9 mouse cellular contexts compared by ENCODE assay signal in the genomic region with DNA sequence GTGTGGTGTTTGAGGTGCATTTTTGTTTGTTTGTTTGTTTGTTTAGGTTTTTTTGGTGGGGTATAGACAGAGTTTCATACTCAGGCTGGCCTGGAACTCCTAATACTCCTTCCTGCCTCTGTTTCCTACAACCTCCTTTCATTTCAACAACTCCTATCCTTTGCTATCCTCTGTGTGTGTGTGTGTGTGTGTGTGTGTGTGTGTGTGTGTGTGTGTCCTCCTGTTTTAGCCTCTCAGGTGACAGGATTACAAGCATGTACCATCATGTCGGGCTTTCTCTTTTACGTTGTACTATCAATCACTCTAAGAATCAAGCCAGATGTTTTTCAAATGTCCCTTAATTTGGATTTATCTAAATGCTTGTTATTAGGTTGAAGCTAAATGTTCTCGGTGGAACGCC. TPM values are rescaled to one million over a fixed set of nuclear protein-coding genes. Genes with fewer than 3 reads are reported as not detected.
A peak's percentile ranks its signal among the peaks of the same experiment; 100 is the strongest.
DNase-seq lines count a peak whose midpoint lies in the region; ATAC-seq and TF ChIP-seq lines count a peak whose summit lies in the region.
"Had no signal": no experiment of that assay in that cellular context is flagged by ENCODE, and none has a peak within 500 bp of the region (broad histone marks: within the 10 kb centered on the region; RNA-seq: fewer than 3 reads in every experiment).

No protein-coding gene starts in this region.

- no peaks in the 10 kb centered on the region for H3K79me2 ChIP-seq in heart, adult 2 months (replicated peaks; ENCODE audit: control insufficient read depth, insufficient read depth, low read length)

- TF ChIP-seq EP300 in heart, adult 2 months (IDR thresholded peaks at IDR 0.05; ENCODE audit: insufficient read depth, low read depth, low read length): no peak

- H3K27ac ChIP-seq in heart, embryonic 10.5 days: peak overlapping the region; percentile 83; the same call in 1 of the 2 replicates
- no peak overlapping the region for H3K27ac ChIP-seq in heart, adult 2 months
- no peak overlapping the region for H3K27ac ChIP-seq in lung, embryonic 16.5 days (ENCODE audit: low read length)
- peak overlapping the region; percentile 62 for H3K27ac ChIP-seq in limb, embryonic 14.5 days (replicated peaks; ENCODE audit: low read depth, low read length)
- no peak overlapping the region for H3K27ac ChIP-seq in stomach, embryonic 16.5 days (ENCODE audit: low read length)

- H3K36me3 ChIP-seq in heart, embryonic 10.5 days: no peaks in the 10 kb centered on the region
- H3K36me3 ChIP-seq in heart, adult 2 months (ENCODE audit: control insufficient read depth, insufficient read depth, low read length): no peaks in the 10 kb centered on the region
- H3K36me3 ChIP-seq in lung, embryonic 16.5 days (ENCODE audit: control insufficient read depth, insufficient read depth, low read length): no peaks in the 10 kb centered on the region
- no peaks in the 10 kb centered on the region; the same call in 1 of the 2 replicates for H3K36me3 ChIP-seq in limb, embryonic 14.5 days (ENCODE audit: control insufficient read depth, insufficient read depth, low read length)
- H3K36me3 ChIP-seq in stomach, embryonic 16.5 days (ENCODE audit: control insufficient read depth, insufficient read depth, low read length): no peaks in the 10 kb centered on the region

- peaks cover 10% of the 10 kb centered on the region for H3K4me1 ChIP-seq in heart, embryonic 10.5 days
- no peaks in the 10 kb centered on the region for H3K4me1 ChIP-seq in heart, adult 2 months (ENCODE audit: control insufficient read depth, insufficient read depth, low read length)
- H3K4me1 ChIP-seq in lung, embryonic 16.5 days (replicated peaks; ENCODE audit: control insufficient read depth, insufficient read depth, low read length): no peaks in the 10 kb centered on the region
- peaks cover 11% of the 10 kb centered on the region; the same call in 1 of the 2 replicates for H3K4me1 ChIP-seq in limb, embryonic 14.5 days (ENCODE audit: control insufficient read depth, insufficient read depth, low read length)
- no peaks in the 10 kb centered on the region for H3K4me1 ChIP-seq in stomach, embryonic 16.5 days (ENCODE audit: control insufficient read depth, insufficient read depth, low read length)

- no peak for TF ChIP-seq POLR2A in heart, adult 2 months (IDR thresholded peaks at IDR 0.05; ENCODE audit: insufficient read depth, low read depth, low read length)
- TF ChIP-seq POLR2A in limb, embryonic 14.5 days (IDR thresholded peaks at IDR 0.05; ENCODE audit: borderline replicate concordance, extremely low read depth, insufficient read depth, insufficient read length): no peak

- H3K9ac ChIP-seq in heart, adult 2 months (ENCODE audit: low read depth, low read length): no peak overlapping the region
- no peak overlapping the region; the same call in 1 of the 2 replicates for H3K9ac ChIP-seq in lung, embryonic 16.5 days (ENCODE audit: low read length)
- H3K9ac ChIP-seq in limb, embryonic 14.5 days (ENCODE audit: low read depth, low read length, severe bottlenecking): peak overlapping the region; percentile 53; the same call in 1 of the 2 replicates
- no peak overlapping the region for H3K9ac ChIP-seq in stomach, embryonic 16.5 days (ENCODE audit: low read length)
- H3K9ac ChIP-seq: liver, postnatal 0 days had no signal

- H3K4me3 ChIP-seq in heart, embryonic 10.5 days: peak overlapping the region; percentile 54
- H3K4me3 ChIP-seq in heart, adult 2 months: no peak overlapping the region
- no peak overlapping the region for H3K4me3 ChIP-seq in lung, embryonic 16.5 days (ENCODE audit: low read length)
- H3K4me3 ChIP-seq in limb, embryonic 14.5 days (replicated peaks; ENCODE audit: low read length): peak overlapping the region; percentile 30
- H3K4me3 ChIP-seq in stomach, embryonic 16.5 days (replicated peaks; ENCODE audit: low read length): peak overlapping the region; percentile 27; the same call in 1 of the 2 replicates

- no peaks in the 10 kb centered on the region for H3K9me3 ChIP-seq in heart, embryonic 10.5 days
- H3K9me3 ChIP-seq in lung, embryonic 16.5 days (ENCODE audit: control insufficient read depth, low read length): no peaks in the 10 kb centered on the region
- no peaks in the 10 kb centered on the region for H3K9me3 ChIP-seq in limb, embryonic 14.5 days (ENCODE audit: control insufficient read depth, low read length)
- no peaks in the 10 kb centered on the region for H3K9me3 ChIP-seq in stomach, embryonic 16.5 days (replicated peaks; ENCODE audit: control insufficient read depth, low read length)

- TF ChIP-seq CTCF in heart, adult 2 months (IDR thresholded peaks at IDR 0.05): no peak

- intact Hi-C loops in heart, adult 2 months (cut with DNase I): no loop called here

- H3K27me3 ChIP-seq in heart, embryonic 10.5 days (ENCODE audit: insufficient read depth, poor library complexity, severe bottlenecking): no peaks in the 10 kb centered on the region
- no peaks in the 10 kb centered on the region for H3K27me3 ChIP-seq in heart, adult 2 months (ENCODE audit: control insufficient read depth, insufficient read depth, low read length)
- no peaks in the 10 kb centered on the region for H3K27me3 ChIP-seq in lung, embryonic 16.5 days (ENCODE audit: control insufficient read depth, insufficient read depth, low read depth, low read length)
- H3K27me3 ChIP-seq in limb, embryonic 14.5 days (ENCODE audit: control insufficient read depth, insufficient read depth, low read length): no peaks in the 10 kb centered on the region
- no peaks in the 10 kb centered on the region for H3K27me3 ChIP-seq in stomach, embryonic 16.5 days (ENCODE audit: control insufficient read depth, insufficient read depth, low read length)

- no peak for DNase-seq in heart, embryonic 10.5 days (ENCODE audit: low spot score)
- DNase-seq in heart, adult 2 months: no peak
- no peak for DNase-seq in lung, postnatal 36 days
- DNase-seq in limb, embryonic 14.5 days (ENCODE audit: low spot score): no peak
- DNase-seq in urinary bladder, postnatal 14 days (ENCODE audit: low spot score): no peak
- DNase-seq in layer of hippocampus, postnatal 25 days (ENCODE audit: extremely low spot score in 1 of 2, low spot score in 1 of 2): no peak
- DNase-seq: liver, postnatal 0 days had no signal

- no peak for ATAC-seq in lung, embryonic 16.5 days (ENCODE audit: low read depth)
- ATAC-seq in limb, embryonic 14.5 days (ENCODE audit: low FRiP score, low read depth): no peak
- ATAC-seq in stomach, embryonic 16.5 days (ENCODE audit: insufficient read depth, low FRiP score): no peak
- ATAC-seq: liver, postnatal 0 days had no signal

- H3K4me2 ChIP-seq in lung, embryonic 16.5 days (ENCODE audit: low read depth, low read length): peak overlapping the region; percentile 55
- H3K4me2 ChIP-seq in limb, embryonic 14.5 days (replicated peaks; ENCODE audit: low read depth, low read length, severe bottlenecking): peak overlapping the region; percentile 51
- peak overlapping the region; percentile 49 for H3K4me2 ChIP-seq in stomach, embryonic 16.5 days (ENCODE audit: low read depth, low read length)

- 64% methylated on average over 4 of the region's 4 CpGs for WGBS in heart, embryonic 10.5 days
- 76% methylated on average over 4 of the region's 4 CpGs for WGBS in heart, adult 2 months
- 53% methylated on average over 4 of the region's 4 CpGs for WGBS in lung, embryonic 16.5 days
- 18% methylated on average over 4 of the region's 4 CpGs for WGBS in limb, embryonic 14.5 days
- WGBS in stomach, embryonic 16.5 days: 39% methylated on average over 4 of the region's 4 CpGs

RNA-seq across cellular contexts. Expression of a gene that starts 22.3 kb away (rescaled TPM):
- polyA plus RNA-seq in heart, embryonic 10.5 days (2016; fragmentation: Nextera tagmentation; extraction: Ambion mirVana): 0.18 and 0.95 TPM in 2 replicates
- under 1 TPM; 0.08 to 0.41 TPM for total RNA-seq in heart, adult 2 months (2021)
- 0.15 and 0.23 TPM in 2 replicates for polyA plus RNA-seq in heart, adult 2 months (2012; rRNA removed)
- 1.9 TPM in 2 replicates for polyA plus RNA-seq in lung, embryonic 16.5 days (2015; fragmentation: Nextera tagmentation; extraction: Ambion mirVana)
- polyA plus RNA-seq in limb, embryonic 14.5 days (2012; rRNA removed): 4.5 and 4.7 TPM in 2 replicates
- 3.6 and 4.2 TPM in 2 replicates for polyA plus RNA-seq in limb, embryonic 14.5 days (2014; fragmentation: Nextera tagmentation; extraction: Ambion mirVana)
- polyA plus RNA-seq in stomach, embryonic 16.5 days (2015; fragmentation: Nextera tagmentation; extraction: Ambion mirVana): 0.54 and 0.69 TPM in 2 replicates
- total RNA-seq in layer of hippocampus, postnatal 25 days (2021): 1 to 10 TPM; 3.5 to 8.0 TPM

RNA-seq across cellular contexts. Expression of a gene that starts 33.4 kb away (rescaled TPM):
- polyA plus RNA-seq in heart, embryonic 10.5 days (2016; fragmentation: Nextera tagmentation; extraction: Ambion mirVana): 61.0 and 89.9 TPM in 2 replicates
- total RNA-seq in heart, adult 2 months (2021): 100 to 1,000 TPM in 1 of 2 experiments, 10 to 100 TPM in 1; 89.2 to 106 TPM
- polyA plus RNA-seq in heart, adult 2 months (2012; rRNA removed): 57.4 and 95.6 TPM in 2 replicates
- 5.6 and 5.7 TPM in 2 replicates for polyA plus RNA-seq in lung, embryonic 16.5 days (2015; fragmentation: Nextera tagmentation; extraction: Ambion mirVana)
- 57.6 and 78.1 TPM in 2 replicates for polyA plus RNA-seq in limb, embryonic 14.5 days (2012; rRNA removed)
- 12.7 and 14.6 TPM in 2 replicates for polyA plus RNA-seq in limb, embryonic 14.5 days (2014; fragmentation: Nextera tagmentation; extraction: Ambion mirVana)
- polyA plus RNA-seq in stomach, embryonic 16.5 days (2015; fragmentation: Nextera tagmentation; extraction: Ambion mirVana): 7.2 and 7.3 TPM in 2 replicates
- 100 to 1,000 TPM; 134 to 139 TPM for total RNA-seq in layer of hippocampus, postnatal 25 days (2021)

RNA-seq across cellular contexts. Expression of a gene that starts 53.4 kb away (rescaled TPM):
- polyA plus RNA-seq in heart, embryonic 10.5 days (2016; fragmentation: Nextera tagmentation; extraction: Ambion mirVana): 27.2 and 32.4 TPM in 2 replicates
- 1 to 10 TPM; 5.4 to 5.6 TPM for total RNA-seq in heart, adult 2 months (2021)
- polyA plus RNA-seq in heart, adult 2 months (2012; rRNA removed): 10.1 and 10.5 TPM in 2 replicates
- 26.2 and 29.2 TPM in 2 replicates for polyA plus RNA-seq in lung, embryonic 16.5 days (2015; fragmentation: Nextera tagmentation; extraction: Ambion mirVana)
- 19.0 and 25.1 TPM in 2 replicates for polyA plus RNA-seq in limb, embryonic 14.5 days (2012; rRNA removed)
- 20.6 and 20.8 TPM in 2 replicates for polyA plus RNA-seq in limb, embryonic 14.5 days (2014; fragmentation: Nextera tagmentation; extraction: Ambion mirVana)
- 19.3 and 21.6 TPM in 2 replicates for polyA plus RNA-seq in stomach, embryonic 16.5 days (2015; fragmentation: Nextera tagmentation; extraction: Ambion mirVana)
- total RNA-seq in layer of hippocampus, postnatal 25 days (2021): 10 to 100 TPM; 11.7 to 12.5 TPM

RNA-seq across cellular contexts. Expression of a gene that starts 53.5 kb away (rescaled TPM):
- polyA plus RNA-seq in heart, embryonic 10.5 days (2016; fragmentation: Nextera tagmentation; extraction: Ambion mirVana): 104 and 161 TPM in 2 replicates
- total RNA-seq in heart, adult 2 months (2021): 10 to 100 TPM; 13.6 to 15.3 TPM
- 35.0 and 41.6 TPM in 2 replicates for polyA plus RNA-seq in heart, adult 2 months (2012; rRNA removed)
- polyA plus RNA-seq in lung, embryonic 16.5 days (2015; fragmentation: Nextera tagmentation; extraction: Ambion mirVana): 141 and 154 TPM in 2 replicates
- polyA plus RNA-seq in limb, embryonic 14.5 days (2012; rRNA removed): 173 and 200 TPM in 2 replicates
- polyA plus RNA-seq in limb, embryonic 14.5 days (2014; fragmentation: Nextera tagmentation; extraction: Ambion mirVana): 138 and 155 TPM in 2 replicates
- 118 and 120 TPM in 2 replicates for polyA plus RNA-seq in stomach, embryonic 16.5 days (2015; fragmentation: Nextera tagmentation; extraction: Ambion mirVana)
- total RNA-seq in layer of hippocampus, postnatal 25 days (2021): 10 to 100 TPM; 24.3 to 29.8 TPM

Comparison
In these comparisons a context has a peak if more than half of its experiments do, and no peak if none do; other contexts are left out.
1. H3K27ac ChIP-seq: peak in heart, embryonic 10.5 days (single experiment) and limb, embryonic 14.5 days (single experiment); none in heart, adult 2 months (single experiment), lung, embryonic 16.5 days (single experiment) and stomach, embryonic 16.5 days (single experiment).
2. H3K4me3 ChIP-seq: peak in heart, embryonic 10.5 days (single experiment), limb, embryonic 14.5 days (single experiment) and stomach, embryonic 16.5 days (single experiment); none in heart, adult 2 months (single experiment) and lung, embryonic 16.5 days (single experiment).
3. Peak in every context shown above with its lines, with median percentiles within 50 percentile points of each other: H3K4me2 ChIP-seq.